ENCODE assay signal across 14 mouse cellular contexts in the genomic region with DNA sequence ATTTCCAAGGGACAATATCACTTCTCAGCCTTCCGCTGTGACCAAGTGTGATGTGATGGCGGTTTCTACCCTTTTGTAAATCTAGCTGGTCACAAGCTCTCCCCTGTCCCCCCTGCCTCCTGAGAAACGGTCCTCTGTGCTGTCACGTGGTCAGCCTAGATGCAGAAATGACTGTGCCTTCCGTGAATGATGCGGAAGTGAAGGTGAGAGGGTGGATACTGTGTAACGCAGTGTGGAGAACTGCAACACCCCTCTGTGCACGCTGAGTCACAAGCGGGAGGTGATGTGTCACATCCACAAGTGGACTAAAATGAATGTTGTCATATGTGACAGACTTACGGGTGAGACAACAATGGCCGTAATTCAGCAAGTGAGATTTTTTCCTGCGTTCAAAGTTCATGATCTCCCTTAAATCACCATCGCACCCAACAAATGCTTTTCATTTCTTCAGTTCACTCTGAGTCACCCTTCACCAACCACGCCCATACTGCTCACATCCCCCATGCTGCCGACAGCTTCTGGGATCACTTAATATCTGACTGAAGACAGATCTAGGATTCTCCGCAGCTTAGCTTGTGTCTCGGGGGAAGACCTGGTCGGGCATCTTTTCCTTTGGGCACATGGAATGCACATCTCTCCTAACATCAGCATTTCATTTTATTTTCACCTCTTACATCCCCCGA.
A peak's percentile ranks its signal among the peaks of the same experiment; 100 is the strongest.
DNase-seq lines count a peak whose midpoint lies in the region; ATAC-seq and TF ChIP-seq lines count a peak whose summit lies in the region.
"Had no signal": no experiment of that assay in that cellular context is flagged by ENCODE, and none has a peak within 500 bp of the region (broad histone marks: within the 10 kb centered on the region; RNA-seq: fewer than 3 reads in every experiment).

No protein-coding gene starts in this region.

- H3K9me3 ChIP-seq in stomach, postnatal 0 days (ENCODE audit: control insufficient read depth, low read length) = no peaks in the 10 kb centered on the region
- H3K9me3 ChIP-seq: stomach, embryonic 15.5 days had no signal

- peak; percentile 31 for DNase-seq in gastrocnemius, adult 2 months
- DNase-seq in gastrocnemius, postnatal 14 days = no peak
- peak; percentile 36 for DNase-seq in urinary bladder, postnatal 25 days (ENCODE audit: low spot score)
- no peak for DNase-seq in urinary bladder, adult 2 months (ENCODE audit: low spot score)
- peak; percentile 32 for DNase-seq in induced T-regulatory cell, adult 2 months (ENCODE audit: low read depth)
- peak; percentile 47 for DNase-seq in stomach, postnatal 0 days (ENCODE audit: low spot score)
- no peak for DNase-seq in right cerebral cortex, postnatal 4 days
- DNase-seq in spleen, postnatal 4 days (ENCODE audit: low spot score in 2 of 2) = no peak
- DNase-seq: forebrain, postnatal 0 days; kidney, postnatal 36 days; liver; thymus, postnatal 36 days had no signal

- 71% methylated on average over 19 of the region's 19 CpGs for WGBS in stomach, postnatal 0 days

- no peak overlapping the region for H3K9ac ChIP-seq in stomach, postnatal 0 days (ENCODE audit: low read length)
- H3K9ac ChIP-seq: forebrain, postnatal 0 days; stomach, embryonic 15.5 days had no signal

- H3K27me3 ChIP-seq in stomach, postnatal 0 days (ENCODE audit: control insufficient read depth, insufficient read depth, low read length) = no peaks in the 10 kb centered on the region
- H3K27me3 ChIP-seq: stomach, embryonic 15.5 days had no signal

- no peak for TF ChIP-seq EP300 in stomach, postnatal 0 days (optimal IDR thresholded peaks at IDR 0.05)

- no peaks in the 10 kb centered on the region for H3K4me1 ChIP-seq in stomach, postnatal 0 days (replicated peaks; ENCODE audit: control insufficient read depth, insufficient read depth)

- H3K27ac ChIP-seq in gastrocnemius, adult 2 months = peak overlapping the region; percentile 57
- H3K27ac ChIP-seq in stomach, postnatal 0 days (replicated peaks) = no peak overlapping the region
- H3K27ac ChIP-seq: left cerebral cortex, adult 2 months; stomach, embryonic 15.5 days had no signal

- ATAC-seq in stomach, postnatal 0 days (ENCODE audit: low FRiP score, low TSS enrichment) = peak; percentile 91
- ATAC-seq: forebrain, postnatal 0 days had no signal

- intact Hi-C loops in gastrocnemius, adult 2 months (cut with DNase I) = no loop called here
- intact Hi-C loops in gastrocnemius, postnatal 14 days (cut with DNase I; ENCODE audit: low total_unique reads) = no loop called here

- no peak overlapping the region for H3K4me2 ChIP-seq in stomach, postnatal 0 days (replicated peaks; ENCODE audit: low read depth)
- H3K4me2 ChIP-seq: stomach, embryonic 15.5 days had no signal

- H3K4me3 ChIP-seq in gastrocnemius, adult 2 months = no peak overlapping the region
- no peak overlapping the region for H3K4me3 ChIP-seq in stomach, postnatal 0 days (ENCODE audit: low read depth, low read length)
- H3K4me3 ChIP-seq: left cerebral cortex, adult 2 months; stomach, embryonic 15.5 days had no signal

- H3K36me3 ChIP-seq in stomach, postnatal 0 days (ENCODE audit: control insufficient read depth, insufficient read depth, low read length) = no peaks in the 10 kb centered on the region
- H3K36me3 ChIP-seq: stomach, embryonic 15.5 days had no signal

- TF ChIP-seq CTCF in gastrocnemius, adult 2 months (IDR thresholded peaks at IDR 0.05) = no peak
- no peak for TF ChIP-seq CTCF in stomach, postnatal 0 days (IDR thresholded peaks at IDR 0.05; ENCODE audit: low read depth)

Comparison
In these comparisons a context has a peak if more than half of its experiments do, and no peak if none do; other contexts are left out.
1. DNase-seq: peak in gastrocnemius, adult 2 months (single experiment), urinary bladder, postnatal 25 days (single experiment), induced T-regulatory cell, adult 2 months (single experiment) and stomach, postnatal 0 days (single experiment); none in gastrocnemius, postnatal 14 days (single experiment), urinary bladder, adult 2 months (single experiment), right cerebral cortex, postnatal 4 days (single experiment) and spleen, postnatal 4 days (0 of 2).